Mouse (Mus musculus): ENCODE measurements at regions not wholly inside any gene's neighbourhood (a gene's known extent, or its start where the extent isn't known, plus 50 kb on each side); places are given as distances from the start of the nearest gene placed in this dataset.

DNA sequence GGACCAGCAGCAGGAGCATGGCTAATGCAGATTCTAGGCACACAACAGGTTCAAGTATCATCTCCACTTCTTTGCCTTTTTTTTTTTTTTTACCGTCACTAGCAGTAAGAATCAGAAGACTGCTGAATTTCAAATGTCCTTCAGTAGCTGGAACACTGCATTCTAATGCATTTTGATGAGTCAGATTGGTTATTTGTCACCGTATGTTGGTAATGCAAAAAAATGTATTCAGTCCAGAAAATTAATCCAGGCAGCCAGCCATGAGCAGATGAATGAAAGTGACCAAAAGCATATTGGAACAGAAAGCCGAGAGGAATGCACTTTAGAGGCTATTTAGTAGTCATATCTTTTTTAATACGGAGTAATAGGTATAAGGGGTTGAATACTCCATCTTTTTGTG is 322.4 kb upstream of the Pard3b start:
- no peak for DNase-seq (ENCODE audit: low read depth in 1 of 2, low spot score in 2 of 2)

GRCm38 (mm10) chr1:61316736-61317135 is 321.9 kb upstream of the Pard3b start:
- DNase-seq (ENCODE audit: low read depth in 1 of 2, low spot score in 2 of 2), result no peak

- DNase-seq (ENCODE audit: low read depth in 1 of 2, low spot score in 2 of 2), result no peak
Measured at GRCm38 (mm10) chr1:61318042-61318441, 320.6 kb upstream of the Pard3b start.

DNA sequence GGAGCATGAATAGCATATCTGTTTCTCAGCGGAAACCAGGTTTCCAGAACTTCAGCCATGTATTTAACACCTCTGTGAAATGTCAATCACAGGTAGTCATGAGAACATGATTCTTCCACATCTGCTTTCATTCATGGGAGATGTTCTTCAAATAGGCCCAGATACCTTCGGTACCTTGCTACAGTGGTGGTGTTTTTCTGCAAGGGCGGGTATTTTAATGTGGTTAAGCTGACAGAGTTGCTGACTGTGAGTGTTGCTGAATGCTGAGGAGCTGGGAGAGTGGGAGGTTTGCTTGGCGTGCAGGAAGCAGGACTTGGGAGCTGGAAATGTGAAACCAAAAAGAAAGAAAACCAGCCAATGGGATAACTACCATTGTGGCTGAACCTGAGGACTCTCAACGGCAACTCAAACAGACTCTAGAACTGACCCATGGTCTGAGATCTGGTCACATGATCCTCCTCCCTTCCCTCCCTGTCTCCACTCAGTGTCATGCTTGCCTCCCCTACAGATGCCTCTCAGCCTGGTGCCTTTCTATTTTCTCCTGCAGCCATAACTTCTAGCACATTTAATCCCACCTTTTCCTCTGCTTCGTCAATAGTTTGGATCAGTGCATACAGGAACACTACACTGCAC is 317.0 kb upstream of the Pard3b start:
- no peak for DNase-seq (ENCODE audit: low read depth in 1 of 2, low spot score in 2 of 2)

GRCm38 (mm10) chr1:61331456-61331855 is 307.2 kb upstream of the Pard3b start:
- DNase-seq (ENCODE audit: low read depth in 1 of 2, low spot score in 2 of 2), result no peak

GRCm38 (mm10) chr1:61331906-61332305 is 306.7 kb upstream of the Pard3b start:
- DNase-seq (ENCODE audit: low read depth in 1 of 2, low spot score in 2 of 2), result no peak

DNA sequence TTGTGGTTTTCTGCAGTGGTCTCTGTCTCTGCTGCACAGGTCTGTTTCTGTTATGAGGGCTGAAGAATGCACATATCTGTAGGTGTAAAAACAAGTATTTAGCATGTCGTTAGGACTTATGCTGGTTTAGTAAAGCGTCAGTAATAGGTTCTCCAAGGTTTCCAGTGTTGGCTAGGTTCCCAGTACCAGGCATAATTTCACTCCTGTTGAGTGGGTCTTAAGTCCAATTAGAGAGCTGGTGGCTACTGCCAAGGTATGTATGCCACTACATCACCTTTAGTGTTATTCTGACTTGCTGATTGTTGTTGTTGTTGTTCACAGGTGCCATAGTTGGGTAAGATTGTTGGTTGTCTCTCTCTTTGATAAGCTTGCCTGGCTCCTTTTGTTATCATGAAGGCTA is 302.3 kb upstream of the Pard3b start:
- DNase-seq (ENCODE audit: low read depth in 1 of 2, low spot score in 2 of 2), result no peak

GRCm38 (mm10) chr1:61352921-61353320 is 285.7 kb upstream of the Pard3b start:
- DNase-seq (ENCODE audit: low read depth in 1 of 2, low spot score in 2 of 2), result no peak

DNA sequence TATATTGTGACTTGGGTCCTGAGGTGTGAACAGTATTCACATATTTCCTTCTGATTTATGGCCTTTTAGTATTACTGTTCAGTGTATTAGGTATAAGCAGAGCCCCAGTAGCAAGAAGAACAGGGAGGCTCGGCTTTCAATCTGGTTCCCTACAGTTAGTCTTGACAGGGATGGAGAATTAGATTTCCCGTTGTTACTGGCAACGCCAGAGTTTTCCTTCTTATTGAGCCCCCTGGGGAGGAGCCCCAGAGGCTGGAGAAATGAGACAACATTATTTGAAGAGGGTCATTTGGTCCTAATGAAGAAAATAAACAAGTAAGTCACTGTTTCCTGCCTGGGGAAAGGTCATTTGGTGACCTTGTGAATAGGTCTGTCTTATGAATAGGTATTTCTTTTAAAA is 285.1 kb upstream of the Pard3b start:
- no peak for DNase-seq (ENCODE audit: low read depth in 1 of 2, low spot score in 2 of 2)

DNA sequence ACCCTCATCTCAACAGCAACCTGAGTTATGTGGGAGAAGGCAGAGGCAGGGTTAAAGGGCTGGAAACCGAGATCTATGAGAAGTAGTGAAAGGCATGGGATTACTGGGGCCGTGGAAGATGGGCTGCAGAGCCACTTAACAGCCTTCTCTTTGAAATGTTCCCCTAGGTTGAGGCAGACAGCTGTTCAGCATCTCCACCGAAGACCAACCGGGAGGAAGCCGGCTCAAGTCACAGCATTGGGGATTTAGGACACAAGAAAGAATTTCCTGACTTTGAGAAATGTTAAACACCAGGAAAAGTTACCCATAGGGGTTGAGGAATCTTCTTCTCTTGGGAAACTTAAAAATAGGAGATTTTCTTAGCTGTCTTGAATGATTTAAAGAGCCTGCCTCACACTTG is 283.4 kb upstream of the Pard3b start:
- DNase-seq (ENCODE audit: low read depth in 1 of 2, low spot score in 2 of 2), result no peak

- no peak for DNase-seq (ENCODE audit: low read depth in 1 of 2, low spot score in 2 of 2)
Measured at GRCm38 (mm10) chr1:61359011-61359930, 279.4 kb upstream of the Pard3b start.

GRCm38 (mm10) chr1:61372581-61372980 is 266.0 kb upstream of the Pard3b start:
- no peak for DNase-seq (ENCODE audit: low read depth in 1 of 2, low spot score in 2 of 2)

DNA sequence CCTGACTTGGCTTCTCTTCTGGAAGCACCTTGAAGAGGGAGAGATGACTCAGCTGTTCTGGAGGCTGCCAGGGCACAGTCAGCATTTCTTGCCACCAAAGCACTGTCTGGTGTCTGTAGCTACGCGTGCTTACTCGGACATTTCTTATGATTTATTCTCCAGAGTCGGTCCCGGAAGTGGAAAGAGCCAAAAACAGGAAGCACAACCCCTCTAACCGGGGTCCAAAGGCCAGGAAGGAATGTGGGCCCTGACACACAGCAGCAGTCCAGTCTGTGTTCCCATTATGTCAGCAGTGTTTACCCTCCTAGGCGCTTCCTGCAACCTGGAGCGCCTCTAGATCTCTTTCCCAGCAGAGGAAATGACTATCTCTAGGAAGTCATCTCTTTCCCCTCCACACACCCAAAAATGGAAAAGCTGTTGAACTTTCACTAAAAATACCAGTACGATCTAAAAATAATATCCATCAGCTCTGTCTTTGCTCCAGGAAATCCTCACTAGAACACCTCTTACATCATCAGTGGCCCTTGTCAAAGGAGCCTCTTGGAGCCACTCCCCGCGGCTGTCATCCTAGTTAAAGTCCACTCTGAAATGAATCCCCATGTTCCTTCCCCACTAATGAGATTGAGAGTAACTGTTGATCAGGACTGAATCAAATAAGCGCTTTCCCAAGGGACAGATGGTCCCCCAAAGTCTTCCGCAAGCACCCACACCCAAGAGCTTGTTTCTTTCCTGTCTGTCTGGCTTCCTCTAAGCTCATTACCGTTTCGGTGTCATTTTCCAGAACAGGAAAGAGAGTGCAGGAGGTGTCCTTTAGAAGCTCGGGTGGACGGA is 264.7 kb upstream of the Pard3b start:
- no peak for DNase-seq (ENCODE audit: low read depth in 1 of 2, low spot score in 2 of 2)

- DNase-seq (ENCODE audit: low read depth in 1 of 2, low spot score in 2 of 2), result no peak
Measured at GRCm38 (mm10) chr1:61376417-61376816, 262.2 kb upstream of the Pard3b start.

GRCm38 (mm10) chr1:61377070-61377469 is 261.6 kb upstream of the Pard3b start:
- no peak for DNase-seq (ENCODE audit: low read depth in 1 of 2, low spot score in 2 of 2)

DNA sequence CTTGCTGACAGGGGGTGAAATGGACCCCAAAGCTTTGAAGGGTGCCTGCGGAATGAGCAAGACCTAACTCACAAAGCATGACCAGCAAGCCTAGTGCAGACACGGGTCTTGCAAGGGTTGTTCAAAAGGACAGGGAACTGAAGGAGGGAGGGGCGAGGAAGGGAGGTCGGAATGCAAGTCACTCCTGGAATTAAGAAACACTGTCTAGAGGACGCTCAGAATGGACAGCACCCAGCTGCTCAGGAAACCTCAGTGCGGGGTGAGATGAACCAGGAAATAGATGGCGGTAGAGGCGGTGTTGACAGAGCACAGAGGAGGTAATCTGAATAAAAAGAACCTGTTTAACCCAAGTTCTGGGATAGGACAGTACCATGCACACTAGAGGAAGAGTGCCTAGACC is 260.4 kb upstream of the Pard3b start:
- DNase-seq (ENCODE audit: low read depth in 1 of 2, low spot score in 2 of 2), result no peak

DNA sequence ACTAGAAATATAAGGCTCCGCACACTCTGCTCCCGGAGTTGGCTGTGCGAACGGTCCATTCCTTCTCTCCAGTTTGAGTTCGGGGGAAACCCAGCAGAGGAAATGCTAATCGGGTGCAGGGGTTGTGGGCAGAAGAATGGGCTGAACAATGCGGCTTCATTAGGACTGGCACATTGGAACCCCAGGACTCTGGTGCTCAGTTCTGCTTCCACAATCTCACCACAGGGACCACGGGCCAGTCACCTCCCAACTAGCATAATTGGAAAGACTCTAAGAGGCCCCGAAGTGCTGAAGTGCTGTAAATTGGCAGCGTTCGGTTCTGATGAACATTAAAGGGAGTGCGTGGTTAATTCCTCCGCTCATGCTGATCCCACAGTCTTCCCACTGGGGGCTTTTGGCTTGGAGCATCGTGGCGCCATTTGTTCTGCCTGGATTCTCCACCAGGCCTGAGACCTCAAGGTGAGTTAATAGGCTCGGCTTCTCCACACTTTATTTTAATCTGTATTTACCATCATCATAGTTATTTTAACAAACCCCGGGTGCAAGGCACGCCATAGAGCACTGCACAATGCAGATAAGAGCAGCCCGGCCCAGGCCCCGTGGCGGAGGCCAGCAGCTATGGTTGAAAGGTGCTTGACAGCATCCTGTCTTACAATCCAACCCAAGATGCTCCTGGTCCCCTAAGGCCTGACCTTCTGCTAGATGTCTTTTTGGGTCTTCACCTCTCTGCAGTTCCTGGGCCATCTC is 258.7 kb upstream of the Pard3b start:
- no peak for DNase-seq (ENCODE audit: low read depth in 1 of 2, low spot score in 2 of 2)

DNA sequence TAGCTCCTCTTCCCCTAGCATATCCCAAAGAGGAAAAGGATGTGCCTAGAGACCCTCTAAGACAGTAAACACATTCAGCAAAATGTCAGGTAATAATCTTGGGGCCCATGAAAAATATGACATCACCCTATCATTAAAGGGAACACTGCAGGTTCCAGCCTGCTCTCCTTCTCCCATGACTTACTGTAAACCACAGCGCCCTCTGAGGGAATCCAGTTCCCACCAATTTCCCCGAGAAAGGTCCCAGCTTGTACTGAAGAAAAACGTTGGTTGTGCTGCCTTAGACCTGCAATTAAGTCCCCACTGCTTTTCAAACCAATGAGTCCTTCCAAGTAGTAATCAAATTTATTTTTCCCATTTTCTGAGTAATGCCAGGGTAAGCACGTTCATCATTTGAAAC is 251.0 kb upstream of the Pard3b start:
- no peak for DNase-seq (ENCODE audit: low read depth in 1 of 2, low spot score in 2 of 2)

DNA sequence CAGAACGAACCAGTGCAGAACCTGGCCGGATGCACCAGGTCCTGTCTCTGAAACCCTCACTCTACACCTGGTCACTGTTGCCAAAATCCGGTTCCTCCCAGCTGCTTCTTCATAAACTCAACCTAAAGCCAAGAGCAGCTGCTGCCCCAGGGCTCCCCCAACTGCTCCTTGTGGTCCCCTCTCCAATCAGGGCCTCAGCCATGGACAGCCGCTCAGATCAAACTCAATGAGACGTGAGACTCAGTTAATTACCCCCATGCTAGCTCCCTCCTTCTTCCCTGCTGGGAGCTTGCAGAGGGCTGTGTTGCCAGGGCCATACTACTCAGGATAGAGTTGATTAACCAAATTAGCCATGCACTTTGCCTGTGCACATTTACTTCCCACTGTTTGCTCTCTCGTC is 240.8 kb upstream of the Pard3b start:
- no peak for DNase-seq (ENCODE audit: low read depth in 1 of 2, low spot score in 2 of 2)

DNA sequence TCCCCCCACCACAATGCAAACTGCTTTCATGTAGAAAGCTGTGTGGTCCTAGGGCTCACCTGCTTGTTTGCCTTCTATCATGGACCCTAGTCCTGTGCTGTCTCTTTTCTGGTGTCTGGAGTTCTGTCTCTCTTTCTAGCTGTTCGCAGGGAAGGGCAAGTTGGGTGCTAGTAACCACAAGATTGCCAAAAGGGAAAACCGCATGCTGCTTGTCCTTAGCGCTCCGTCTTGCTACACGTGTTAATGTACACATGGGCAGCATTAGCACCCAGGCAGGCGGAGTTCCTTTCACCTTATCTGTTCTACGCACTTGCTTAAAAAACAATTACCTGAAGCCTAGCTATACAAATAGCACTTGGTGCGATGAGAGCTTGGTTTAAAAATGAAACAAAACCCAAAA is 236.3 kb upstream of the Pard3b start:
- no peak for DNase-seq (ENCODE audit: low read depth in 1 of 2, low spot score in 2 of 2)

- no peak for DNase-seq (ENCODE audit: low read depth in 1 of 2, low spot score in 2 of 2)
Measured at GRCm38 (mm10) chr1:61407201-61407600, 231.4 kb upstream of the Pard3b start.
